Mouse (Mus musculus): Measurements from ENCODE around the gene Chic1.

DNA sequence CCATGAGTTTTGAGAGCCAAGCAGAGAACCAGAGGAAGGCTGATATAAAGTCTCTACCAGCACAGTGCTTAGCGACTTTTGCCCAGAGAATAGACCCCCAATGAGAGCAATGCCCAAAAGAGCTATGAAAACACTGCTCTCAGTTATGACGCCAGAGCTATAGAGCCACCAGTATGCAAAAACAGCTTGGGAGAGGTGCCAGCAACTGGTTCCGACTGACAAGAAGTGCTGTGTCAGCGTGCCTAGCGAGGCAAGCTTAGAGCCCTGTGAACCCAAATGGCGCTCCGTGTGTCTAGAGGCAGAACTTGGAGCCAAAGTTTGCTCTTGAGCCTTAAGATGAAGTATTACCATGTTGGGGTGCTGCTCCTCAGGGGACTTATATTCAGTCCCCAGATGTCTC is 71.4 kb downstream of the Chic1 start:
- no peak for TF ChIP-seq CTCF (IDR thresholded peaks at IDR 0.05; ENCODE audit: control insufficient read depth, insufficient read depth, insufficient replicate concordance, low read depth, low read length)
- TF ChIP-seq POLR2A (IDR thresholded peaks at IDR 0.05; ENCODE audit: control insufficient read depth, low read depth, low read length) = no peak

Measured in testis, adult 2 months (tissue).